Mouse (Mus musculus) frontal cortex, postnatal 25 days (tissue): ENCODE measurements around the gene Ilf3.

Source experiments
- DNase-seq, 2 experiments: peaks; one replicate each; pipeline ENCODE4 v3.0.0; 2022; ENCODE audit warnings: low spot score in 2 of 2

The Ilf3 gene

GRCm38 (mm10) chr9:21439456-21439855, 71.8 kb downstream of the Ilf3 start:
- DNase-seq: no peak

GRCm38 (mm10) chr9:21439914-21440313, 72.2 kb downstream of the Ilf3 start:
- no peak for DNase-seq

GRCm38 (mm10) chr9:21440387-21440786, 72.7 kb downstream of the Ilf3 start:
- DNase-seq: no peak

GRCm38 (mm10) chr9:21443853-21444252, 76.2 kb downstream of the Ilf3 start:
- DNase-seq: no peak

- no peak for DNase-seq
Measured at GRCm38 (mm10) chr9:21444574-21444973, 76.9 kb downstream of the Ilf3 start.

- DNase-seq: no peak
Measured at GRCm38 (mm10) chr9:21445081-21445744, 77.5 kb downstream of the Ilf3 start.

GRCm38 (mm10) chr9:21447778-21448177, 80.1 kb downstream of the Ilf3 start:
- DNase-seq: no peak

GRCm38 (mm10) chr9:21449710-21450109, 82.0 kb downstream of the Ilf3 start:
- DNase-seq: no peak

GRCm38 (mm10) chr9:21450270-21450669, 82.6 kb downstream of the Ilf3 start:
- no peak for DNase-seq

GRCm38 (mm10) chr9:21451391-21451790, 83.7 kb downstream of the Ilf3 start:
- no peak for DNase-seq

- DNase-seq: no peak
Measured at GRCm38 (mm10) chr9:21451870-21452269, 84.2 kb downstream of the Ilf3 start.

- DNase-seq: no peak
Measured at GRCm38 (mm10) chr9:21453003-21453402, 85.3 kb downstream of the Ilf3 start.

GRCm38 (mm10) chr9:21453459-21453858, 85.8 kb downstream of the Ilf3 start:
- no peak for DNase-seq

GRCm38 (mm10) chr9:21454556-21454955, 86.9 kb downstream of the Ilf3 start:
- no peak for DNase-seq
